Mouse (Mus musculus): ENCODE results near the gene Sult2b1. TPM values are rescaled to one million over a fixed set of nuclear protein-coding genes. Genes with fewer than 3 reads are reported as not detected.

The Sult2b1 gene
- total RNA-seq, 2 experiments from 2014 or later = not detected

- peak; percentile 46 for ATAC-seq (replicated peaks; ENCODE audit: low FRiP score, low TSS enrichment, poor library complexity, severe bottlenecking)
Observed at GRCm38 (mm10) chr7:45704046-45704559, 80.4 kb downstream of the Sult2b1 start.

- ATAC-seq (replicated peaks; ENCODE audit: low FRiP score, low TSS enrichment, poor library complexity, severe bottlenecking) = no peak
Observed at GRCm38 (mm10) chr7:45703521-45704033, 80.9 kb downstream of the Sult2b1 start.

GRCm38 (mm10) chr7:45702809-45703520 is 81.5 kb downstream of the Sult2b1 start:
- ATAC-seq (replicated peaks; ENCODE audit: low FRiP score, low TSS enrichment, poor library complexity, severe bottlenecking) = no peak

GRCm38 (mm10) chr7:45702316-45702715 is 82.2 kb downstream of the Sult2b1 start:
- no peak for ATAC-seq (replicated peaks; ENCODE audit: low FRiP score, low TSS enrichment, poor library complexity, severe bottlenecking)

GRCm38 (mm10) chr7:45701607-45702006 is 82.9 kb downstream of the Sult2b1 start:
- ATAC-seq (replicated peaks; ENCODE audit: low FRiP score, low TSS enrichment, poor library complexity, severe bottlenecking) = no peak

- ATAC-seq (replicated peaks; ENCODE audit: low FRiP score, low TSS enrichment, poor library complexity, severe bottlenecking) = no peak
Observed at GRCm38 (mm10) chr7:45701072-45701471, 83.4 kb downstream of the Sult2b1 start.

GRCm38 (mm10) chr7:45700301-45701015 is 84.0 kb downstream of the Sult2b1 start:
- ATAC-seq (replicated peaks; ENCODE audit: low FRiP score, low TSS enrichment, poor library complexity, severe bottlenecking) = no peak

GRCm38 (mm10) chr7:45699523-45700141 is 84.8 kb downstream of the Sult2b1 start, which contains the start of gene Car11:
Car11 (plus strand) TSS chr7:45699843.
- no peak for ATAC-seq (replicated peaks; ENCODE audit: low FRiP score, low TSS enrichment, poor library complexity, severe bottlenecking)

- no peak for ATAC-seq (replicated peaks; ENCODE audit: low FRiP score, low TSS enrichment, poor library complexity, severe bottlenecking)
Observed at GRCm38 (mm10) chr7:45697894-45698293, 86.6 kb downstream of the Sult2b1 start.

GRCm38 (mm10) chr7:45695098-45695497 is 89.4 kb downstream of the Sult2b1 start:
- ATAC-seq (replicated peaks; ENCODE audit: low FRiP score, low TSS enrichment, poor library complexity, severe bottlenecking) = no peak

- ATAC-seq (replicated peaks; ENCODE audit: low FRiP score, low TSS enrichment, poor library complexity, severe bottlenecking) = no peak
Observed at GRCm38 (mm10) chr7:45693921-45694591, 90.4 kb downstream of the Sult2b1 start, which contains the start of gene Sec1. Sec1 (minus strand) TSS chr7:45694402.

- no peak for ATAC-seq (replicated peaks; ENCODE audit: low FRiP score, low TSS enrichment, poor library complexity, severe bottlenecking)
Observed at GRCm38 (mm10) chr7:45692364-45692763, 92.1 kb downstream of the Sult2b1 start.

GRCm38 (mm10) chr7:45689800-45690199 is 94.7 kb downstream of the Sult2b1 start:
- ATAC-seq (replicated peaks; ENCODE audit: low FRiP score, low TSS enrichment, poor library complexity, severe bottlenecking) = no peak

- ATAC-seq (replicated peaks; ENCODE audit: low FRiP score, low TSS enrichment, poor library complexity, severe bottlenecking) = no peak
Observed at GRCm38 (mm10) chr7:45689099-45689498, 95.4 kb downstream of the Sult2b1 start.

- no peak for ATAC-seq (replicated peaks; ENCODE audit: low FRiP score, low TSS enrichment, poor library complexity, severe bottlenecking)
Observed at GRCm38 (mm10) chr7:45686841-45687240, 97.6 kb downstream of the Sult2b1 start.

GRCm38 (mm10) chr7:45685811-45686210 is 98.7 kb downstream of the Sult2b1 start:
- no peak for ATAC-seq (replicated peaks; ENCODE audit: low FRiP score, low TSS enrichment, poor library complexity, severe bottlenecking)

GRCm38 (mm10) chr7:45683396-45684050 is 100.9 kb downstream of the Sult2b1 start, which contains the start of gene Ntn5:
Ntn5 (plus strand) TSS chr7:45684022.
- no peak for ATAC-seq (replicated peaks; ENCODE audit: low FRiP score, low TSS enrichment, poor library complexity, severe bottlenecking)

GRCm38 (mm10) chr7:45682144-45683126 is 102.0 kb downstream of the Sult2b1 start:
- peak; percentile 74 for ATAC-seq (replicated peaks; ENCODE audit: low FRiP score, low TSS enrichment, poor library complexity, severe bottlenecking)

Data from megakaryocyte-erythroid progenitor cell, adult 5-6 weeks (primary cell).